Mouse (Mus musculus) spleen, adult 2 months (tissue): ENCODE measurements around the gene Mterf4.

ENCODE experiments used
- CTCF ChIP-seq: fragments of 200-500 bp; IDR thresholded peaks from 2 replicates; pipeline ENCODE4 v1.5.1; 2011; ENCODE audit warnings: mild to moderate bottlenecking, inconsistent platforms; ENCODE audit not compliant: insufficient read depth, insufficient read length, insufficient replicate concordance; ENCODE audit errors: extremely low read depth
- POLR2A ChIP-seq: fragments of 200-500 bp; IDR thresholded peaks from 2 replicates; pipeline ENCODE4 v1.6.1; 2011; ENCODE audit warnings: low read depth, low read length, inconsistent platforms

DNA sequence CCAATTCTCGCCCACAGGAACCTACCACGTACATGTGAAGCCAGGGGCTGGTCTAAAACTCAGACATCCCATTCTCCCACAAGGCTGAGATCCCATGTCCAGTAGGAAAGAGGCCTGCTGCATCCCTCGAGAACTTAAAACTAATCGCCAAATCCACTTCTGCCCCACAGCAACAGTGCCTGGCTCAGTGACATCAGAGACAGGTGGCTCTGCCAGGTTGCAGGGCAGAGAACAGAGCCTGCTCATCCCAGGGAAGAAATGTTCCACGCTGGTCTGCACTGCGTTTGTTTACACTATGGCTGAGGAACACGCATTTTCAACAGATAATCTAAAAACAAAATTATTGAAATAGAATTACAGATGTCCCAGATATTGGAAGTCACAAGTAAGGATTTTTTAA, 28.7 kb downstream of the Mterf4 start:
- TF ChIP-seq POLR2A, result no peak
- TF ChIP-seq CTCF, result no peak
